Mouse (Mus musculus): ENCODE measurements around the gene Med8. TPM values are rescaled to one million over a fixed set of nuclear protein-coding genes. Genes with fewer than 3 reads are reported as not detected.

Gene Med8
- polyA plus RNA-seq (2014; fragmentation: Illumina TruSeq; extraction: RNeasy Lipid Tissue Mini Kit (QIAGEN cat#74804); ENCODE audit: low read depth, low replicate concordance), result 35.6 TPM

GRCm38 (mm10) chr4:118409142-118409900, at the start of gene Med8, which contains the start of gene Szt2:
Gene Med8, plus strand, starts transcription at chr4:118409337.
Gene Szt2, minus strand, starts transcription at chr4:118409273.

GRCm38 (mm10) chr4:118427768-118428451, 18.8 kb downstream of the Med8 start, which contains the start of gene Elovl1:
Gene Elovl1, plus strand, starts transcription at chr4:118428093.

GRCm38 (mm10) chr4:118436820-118437603, 27.9 kb downstream of the Med8 start, which contains the start of gene Cdc20:
Gene Cdc20, minus strand, starts transcription at chr4:118437352.

GRCm38 (mm10) chr4:118457345-118457975, 48.3 kb downstream of the Med8 start, which contains the start of gene Mpl:
Gene Mpl, minus strand, starts transcription at chr4:118457513.

Other genes with a start within 250 kb of the Med8 start
- 20.0 TPM for gene Kdm4a, start 229.3 kb upstream of the Med8 start, polyA plus RNA-seq (2014; fragmentation: Illumina TruSeq; extraction: RNeasy Lipid Tissue Mini Kit (QIAGEN cat#74804); ENCODE audit: low read depth, low replicate concordance)
- gene Ptprf, start 117.9 kb upstream of the Med8 start, polyA plus RNA-seq (2014; fragmentation: Illumina TruSeq; extraction: RNeasy Lipid Tissue Mini Kit (QIAGEN cat#74804); ENCODE audit: low read depth, low replicate concordance), result 4.6 TPM
- 16.0 TPM for gene Szt2, start 64 bp upstream of the Med8 start, polyA plus RNA-seq (2014; fragmentation: Illumina TruSeq; extraction: RNeasy Lipid Tissue Mini Kit (QIAGEN cat#74804); ENCODE audit: low read depth, low replicate concordance)
- 28.4 TPM for gene Elovl1, start 18.8 kb downstream of the Med8 start, polyA plus RNA-seq (2014; fragmentation: Illumina TruSeq; extraction: RNeasy Lipid Tissue Mini Kit (QIAGEN cat#74804); ENCODE audit: low read depth, low replicate concordance)
- 0.84 TPM for gene Cdc20, start 28.0 kb downstream of the Med8 start, polyA plus RNA-seq (2014; fragmentation: Illumina TruSeq; extraction: RNeasy Lipid Tissue Mini Kit (QIAGEN cat#74804); ENCODE audit: low read depth, low replicate concordance)
- not detected for gene Mpl, start 48.2 kb downstream of the Med8 start, polyA plus RNA-seq (2014; fragmentation: Illumina TruSeq; extraction: RNeasy Lipid Tissue Mini Kit (QIAGEN cat#74804); ENCODE audit: low read depth, low replicate concordance)
- gene Tie1, start 80.7 kb downstream of the Med8 start, polyA plus RNA-seq (2014; fragmentation: Illumina TruSeq; extraction: RNeasy Lipid Tissue Mini Kit (QIAGEN cat#74804); ENCODE audit: low read depth, low replicate concordance), result 53.1 TPM
- gene 2610528J11Rik, start 117.7 kb downstream of the Med8 start, polyA plus RNA-seq (2014; fragmentation: Illumina TruSeq; extraction: RNeasy Lipid Tissue Mini Kit (QIAGEN cat#74804); ENCODE audit: low read depth, low replicate concordance), result not detected
- not detected for gene Tmem125, start 134.7 kb downstream of the Med8 start, polyA plus RNA-seq (2014; fragmentation: Illumina TruSeq; extraction: RNeasy Lipid Tissue Mini Kit (QIAGEN cat#74804); ENCODE audit: low read depth, low replicate concordance)
- not detected for gene Cfap57, start 211.4 kb downstream of the Med8 start, polyA plus RNA-seq (2014; fragmentation: Illumina TruSeq; extraction: RNeasy Lipid Tissue Mini Kit (QIAGEN cat#74804); ENCODE audit: low read depth, low replicate concordance)
- 39.4 TPM for gene Ebna1bp2, start 211.5 kb downstream of the Med8 start, polyA plus RNA-seq (2014; fragmentation: Illumina TruSeq; extraction: RNeasy Lipid Tissue Mini Kit (QIAGEN cat#74804); ENCODE audit: low read depth, low replicate concordance)
- gene Olfr62, start 249.6 kb downstream of the Med8 start, polyA plus RNA-seq (2014; fragmentation: Illumina TruSeq; extraction: RNeasy Lipid Tissue Mini Kit (QIAGEN cat#74804); ENCODE audit: low read depth, low replicate concordance), result not detected